Mouse (Mus musculus): ENCODE measurements at regions not wholly inside any gene's neighbourhood (a gene's known extent, or its start where the extent isn't known, plus 50 kb on each side); places are given as distances from the start of the nearest gene placed in this dataset.

GRCm38 (mm10) chr11:45158282-45158681, 541.2 kb downstream of the Ebf1 start:
- TF ChIP-seq CTCF (IDR thresholded peaks at IDR 0.05; ENCODE audit: low read depth, low read length): no peak
- no peak for TF ChIP-seq POLR2A (IDR thresholded peaks at IDR 0.05; ENCODE audit: extremely low read depth, insufficient read depth, low read length)
